Comparison of ENCODE assay signal across 8 mouse cellular contexts in the genomic region with DNA sequence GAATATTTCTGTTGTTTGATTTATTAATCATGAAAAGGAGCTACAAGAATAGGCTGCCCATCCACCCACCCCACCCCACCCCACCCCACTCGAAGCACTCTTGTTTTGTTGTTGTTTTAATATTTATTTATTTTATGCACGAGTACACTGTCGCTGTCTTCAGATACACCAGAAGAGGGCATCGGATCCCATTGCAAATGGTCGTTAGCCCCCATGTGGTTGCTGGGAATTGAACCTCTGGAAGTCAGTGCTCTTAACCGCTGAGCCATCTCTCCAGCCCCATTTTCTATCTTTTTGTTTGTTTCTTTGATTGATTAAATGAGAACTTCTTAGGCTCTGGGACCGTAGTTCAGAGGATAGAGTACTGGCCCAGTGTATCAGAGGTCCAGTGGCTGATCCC. TPM values are rescaled to one million over a fixed set of nuclear protein-coding genes. Genes with fewer than 3 reads are reported as not detected.
DNase-seq lines count a peak whose midpoint lies in the region; ATAC-seq and TF ChIP-seq lines count a peak whose summit lies in the region.

No protein-coding gene starts in this region.

- H3K4me2 ChIP-seq in liver, embryonic 13.5 days = peak overlapping the region; percentile 97; the same call in 1 of the 2 replicates

- peaks cover 6% of the 10 kb centered on the region; the same call in 1 of the 2 replicates for H3K27me3 ChIP-seq in liver, embryonic 13.5 days

- TF ChIP-seq CTCF in lung, adult 2 months (IDR thresholded peaks at IDR 0.05; ENCODE audit: insufficient read depth, low read length) = peak; percentile 28; the same call in 1 of the 2 replicates

- TF ChIP-seq POLR2A in lung, adult 2 months (IDR thresholded peaks at IDR 0.05; ENCODE audit: borderline replicate concordance, extremely low read depth, low read depth, low read length) = no peak

- H3K9me3 ChIP-seq in liver, embryonic 13.5 days (replicated peaks) = no peaks in the 10 kb centered on the region

- no peaks in the 10 kb centered on the region for H3K36me3 ChIP-seq in liver, embryonic 13.5 days

- no peak overlapping the region for H3K4me3 ChIP-seq in lung, adult 2 months (replicated peaks; ENCODE audit: extremely low read depth, low read depth, low read length)
- no peak overlapping the region; the same call in 1 of the 2 replicates for H3K4me3 ChIP-seq in liver, embryonic 13.5 days (replicated peaks)

- ATAC-seq in liver, embryonic 13.5 days (ENCODE audit: low read depth) = no peak

- H3K9ac ChIP-seq in liver, embryonic 13.5 days = no peak overlapping the region; the same call in 1 of the 2 replicates

- no peak overlapping the region for H3K27ac ChIP-seq in liver, embryonic 13.5 days

- peaks cover 14% of the 10 kb centered on the region for H3K4me1 ChIP-seq in lung, adult 2 months (ENCODE audit: control insufficient read depth, insufficient read depth, low read length)
- peaks cover 35% of the 10 kb centered on the region for H3K4me1 ChIP-seq in liver, embryonic 13.5 days (replicated peaks)

- peak; percentile 34 for DNase-seq in adrenal gland, postnatal 10 days
- DNase-seq in adrenal gland, adult 18-20 months (ENCODE audit: low spot score in 2 of 2) = no peak
- no peak for DNase-seq in lung, adult 2 months
- no peak for DNase-seq in lung, postnatal 25 days (ENCODE audit: low spot score)
- peak; percentile 73 for DNase-seq in embryo, embryonic 10 days (ENCODE audit: low spot score)
- peak; percentile 38 for DNase-seq in liver, embryonic 13.5 days
- no peak for DNase-seq in layer of hippocampus, adult 9-10 months (ENCODE audit: low spot score)
- no peak for DNase-seq in cerebellum, adult 9-11 months

- WGBS in lung, adult 2 months = 15% methylated on average over 7 of the region's 7 CpGs
- WGBS in liver, embryonic 13.5 days (ENCODE audit: insufficient replicate concordance) = 14% methylated on average over 7 of the region's 7 CpGs

RNA-seq across cellular contexts. Expression of gene Chsy1, which starts 1.4 kb away (rescaled TPM):
- 10 to 100 TPM; 19.7 to 20.1 TPM for total RNA-seq in adrenal gland, postnatal 10 days (2021)
- 10 to 100 TPM; 15.1 to 17.4 TPM for total RNA-seq in adrenal gland, adult 18-20 months (2021)
- polyA plus RNA-seq in lung, adult 2 months (2012; rRNA removed) = 14.6 and 18.1 TPM in 2 replicates
- polyA plus RNA-seq in liver, embryonic 13.5 days (2015; fragmentation: Nextera tagmentation; extraction: Ambion mirVana) = 9.8 and 10.1 TPM in 2 replicates

RNA-seq across cellular contexts. Expression of gene Selenos, which starts 28.5 kb away (rescaled TPM):
- 10 to 100 TPM; 65.2 to 79.5 TPM for total RNA-seq in adrenal gland, postnatal 10 days (2021)
- 100 to 1,000 TPM in 1 of 2 experiments, 10 to 100 TPM in 1; 79.4 to 118 TPM for total RNA-seq in adrenal gland, adult 18-20 months (2021)
- 109 and 165 TPM in 2 replicates for polyA plus RNA-seq in lung, adult 2 months (2012; rRNA removed)
- polyA plus RNA-seq in liver, embryonic 13.5 days (2015; fragmentation: Nextera tagmentation; extraction: Ambion mirVana) = 64.6 and 68.2 TPM in 2 replicates

RNA-seq across cellular contexts. Expression of gene Snrpa1, which starts 49.1 kb away (rescaled TPM):
- total RNA-seq in adrenal gland, postnatal 10 days (2021) = 10 to 100 TPM; 38.6 to 43.8 TPM
- 10 to 100 TPM; 33.8 to 37.2 TPM for total RNA-seq in adrenal gland, adult 18-20 months (2021)
- polyA plus RNA-seq in lung, adult 2 months (2012; rRNA removed) = 7.3 and 10.0 TPM in 2 replicates
- polyA plus RNA-seq in liver, embryonic 13.5 days (2015; fragmentation: Nextera tagmentation; extraction: Ambion mirVana) = 140 and 149 TPM in 2 replicates

Comparison
In these comparisons a context has a peak if more than half of its experiments do, and no peak if none do; other contexts are left out.
1. DNase-seq: peak in adrenal gland, postnatal 10 days (single experiment), embryo, embryonic 10 days (single experiment) and liver, embryonic 13.5 days (single experiment); none in adrenal gland, adult 18-20 months (0 of 2), lung, adult 2 months (single experiment), lung, postnatal 25 days (single experiment), layer of hippocampus, adult 9-10 months (single experiment) and cerebellum, adult 9-11 months (single experiment).